Mouse (Mus musculus) right cerebral cortex, adult 2 months (tissue): ENCODE measurements around the gene Ptprd.
"Not testable (repeated sequence)": the region's sequence is repeated elsewhere in the genome, so short reads cannot be mapped to it uniquely, and the experiment has no call there.

Experiments used
- DNase-seq, 2 experiments: peaks; one replicate each; pipeline ENCODE4 v3.0.0; 2021 to 2022; ENCODE audit warnings: low spot score in 2 of 2

The Ptprd gene

DNA sequence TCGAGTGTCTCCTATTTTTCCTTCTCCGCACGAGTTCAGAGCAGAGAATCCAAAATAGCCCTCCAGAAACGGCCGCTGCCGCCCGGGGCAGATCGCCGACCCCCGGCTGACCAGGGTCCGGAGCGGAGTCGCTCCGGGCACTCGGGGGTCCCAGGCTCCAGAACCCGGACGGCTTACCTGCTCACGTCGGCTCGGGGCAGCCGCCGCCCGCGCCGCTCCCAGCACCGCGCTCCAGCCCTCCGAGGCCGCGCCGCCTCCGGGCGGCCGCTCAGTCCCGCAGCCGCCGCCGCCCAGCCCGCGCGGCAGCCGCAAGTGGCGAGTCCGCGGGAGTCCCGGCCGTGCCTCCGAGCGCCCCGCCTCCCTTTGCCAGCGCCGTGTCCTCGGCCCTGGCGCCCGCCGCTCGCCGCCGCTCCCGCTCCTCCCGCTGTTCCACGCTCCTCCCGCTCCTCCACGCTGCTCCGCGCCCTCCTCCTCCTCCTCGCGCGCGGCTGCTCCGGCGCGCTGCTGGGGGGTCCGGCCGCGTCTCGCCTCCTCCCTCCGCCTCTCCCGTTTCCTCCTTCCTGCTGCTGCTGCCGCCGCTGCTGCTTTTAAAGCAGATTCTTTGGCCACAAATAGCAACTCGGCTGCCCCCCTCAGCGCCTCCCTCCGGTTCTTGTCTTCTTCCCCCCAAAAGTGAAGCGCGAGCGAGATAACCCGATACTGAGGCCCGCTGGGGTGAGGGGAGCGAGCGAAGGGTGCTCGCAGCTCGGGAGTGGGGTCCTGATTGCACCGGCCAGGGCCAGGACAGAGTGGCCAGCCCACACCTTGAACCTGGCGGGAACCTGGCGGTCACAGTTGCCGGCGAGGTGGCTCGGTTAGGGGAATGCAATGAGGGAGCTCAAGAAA is 1762.1 kb downstream of the Ptprd start:
- peak; percentile 71 for DNase-seq

DNA sequence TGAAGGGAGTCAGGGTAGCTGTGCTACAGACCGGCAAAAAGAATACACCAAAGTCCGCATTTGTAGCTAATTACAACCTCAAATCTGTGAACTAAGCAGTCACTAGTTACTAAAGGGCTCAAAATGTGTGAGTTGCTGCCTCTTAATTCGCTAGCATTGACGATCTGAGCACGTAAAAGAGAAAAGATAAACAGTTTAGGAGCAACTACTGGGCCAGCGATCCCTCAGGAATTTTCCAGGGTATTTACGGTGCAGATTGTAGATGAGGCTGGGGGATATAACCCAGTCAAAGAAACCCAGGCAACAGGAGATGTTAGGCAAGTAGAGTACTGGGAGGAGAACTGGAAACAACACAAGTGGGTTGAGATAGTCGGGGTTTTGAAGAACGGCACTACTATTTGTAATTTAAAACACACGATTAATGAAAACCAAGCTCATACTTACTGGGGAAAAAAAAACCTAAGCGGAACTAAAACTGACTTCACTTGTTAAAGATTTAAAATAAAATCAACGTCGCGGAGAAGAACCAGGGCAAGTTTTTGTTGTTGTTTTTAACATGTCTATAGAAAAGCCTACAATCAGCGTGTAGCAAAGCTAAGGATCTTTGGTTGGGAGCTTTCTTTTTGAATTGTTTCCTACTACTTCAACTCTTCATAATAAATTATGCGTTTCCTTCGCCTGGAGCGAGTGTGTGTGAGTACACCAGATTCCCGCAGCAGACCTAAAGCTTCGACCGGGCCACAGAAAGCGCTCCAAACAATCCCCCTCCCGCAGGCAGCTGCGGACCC is 1762.9 kb downstream of the Ptprd start:
- DNase-seq: no peak

DNA sequence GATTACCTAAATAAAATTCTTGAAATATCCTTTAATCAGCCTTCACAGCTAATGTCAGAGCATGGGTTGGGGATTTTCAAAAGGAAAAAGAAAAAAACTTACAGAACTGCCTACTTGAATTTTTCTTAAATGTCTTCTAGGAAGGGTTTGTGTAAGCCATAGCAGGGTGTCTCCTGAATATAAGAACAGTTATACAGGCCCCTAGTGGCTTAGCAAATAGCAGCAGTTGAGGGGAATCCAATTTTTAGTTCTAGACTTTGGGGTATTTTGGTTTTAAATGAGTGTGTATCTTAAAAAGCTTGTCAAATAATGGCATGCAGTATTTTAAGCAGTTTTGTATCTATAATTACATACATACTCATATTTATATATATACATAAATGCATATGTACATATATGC is 1764.4 kb downstream of the Ptprd start:
- no peak for DNase-seq

DNA sequence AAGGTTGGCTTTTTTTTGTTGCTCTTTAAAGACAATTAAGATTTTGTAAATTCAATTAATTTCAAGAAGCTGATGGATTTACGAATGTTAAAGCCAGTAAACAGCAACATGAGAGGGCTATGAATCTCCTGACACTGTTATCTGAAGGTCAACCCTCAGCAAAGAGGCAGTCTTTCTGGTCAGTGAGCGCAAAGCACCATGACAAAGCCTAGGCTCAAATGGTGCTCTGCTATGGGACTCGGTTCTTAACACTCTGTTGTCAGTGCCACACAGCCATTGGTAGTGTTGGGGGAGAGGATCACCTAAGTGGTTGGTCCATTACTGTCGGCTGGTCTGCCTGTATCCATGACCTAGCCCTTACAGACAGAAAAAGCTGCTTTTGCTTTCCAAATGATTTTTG is 1767.0 kb downstream of the Ptprd start:
- no peak for DNase-seq

DNA sequence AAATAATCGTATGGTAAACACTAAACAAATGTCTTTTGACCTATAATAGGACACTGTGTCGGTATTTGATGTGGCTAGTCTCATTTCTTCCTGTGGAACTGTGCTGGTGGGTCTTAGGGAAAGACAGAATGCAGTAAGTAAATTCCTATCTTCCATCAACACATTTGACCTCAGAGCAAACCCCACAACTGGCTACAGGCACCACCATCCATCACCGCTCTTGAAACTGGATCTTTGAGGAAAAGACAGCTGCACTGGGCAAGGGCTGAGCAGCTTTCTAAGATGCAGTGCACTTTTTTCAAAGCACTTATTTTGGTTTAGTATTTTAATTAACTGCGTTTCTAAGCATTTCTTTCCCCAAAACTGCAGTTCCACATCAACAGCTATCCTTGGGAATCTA is 1768.2 kb downstream of the Ptprd start:
- DNase-seq: no peak

DNA sequence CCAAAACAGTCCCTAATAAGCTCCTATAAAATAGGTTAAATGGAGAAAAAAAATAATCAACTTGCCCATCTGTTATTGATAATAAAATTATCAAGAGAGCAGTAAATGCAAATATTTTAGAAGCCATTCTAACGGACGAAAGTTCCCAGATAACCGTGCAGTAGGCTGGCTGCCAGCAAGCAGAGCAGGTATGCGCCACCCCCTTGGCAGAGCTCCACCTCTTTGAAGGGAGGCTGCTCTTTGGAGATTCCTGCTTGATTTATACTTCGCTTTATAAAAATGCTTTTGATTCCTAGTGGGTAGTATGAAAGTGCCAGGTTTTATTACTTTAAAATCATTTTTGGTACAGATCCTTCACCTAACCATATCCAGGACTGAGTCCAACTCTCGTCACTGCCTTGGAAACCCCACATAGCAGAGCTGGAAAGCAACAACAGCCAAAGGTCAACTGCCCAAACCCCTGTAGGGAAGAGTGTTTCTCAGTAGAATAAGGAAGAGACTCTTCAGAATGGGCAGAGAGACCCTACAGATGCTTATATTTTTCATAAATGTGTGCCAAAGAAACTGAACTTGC is 1770.9 kb downstream of the Ptprd start:
- no peak for DNase-seq

DNA sequence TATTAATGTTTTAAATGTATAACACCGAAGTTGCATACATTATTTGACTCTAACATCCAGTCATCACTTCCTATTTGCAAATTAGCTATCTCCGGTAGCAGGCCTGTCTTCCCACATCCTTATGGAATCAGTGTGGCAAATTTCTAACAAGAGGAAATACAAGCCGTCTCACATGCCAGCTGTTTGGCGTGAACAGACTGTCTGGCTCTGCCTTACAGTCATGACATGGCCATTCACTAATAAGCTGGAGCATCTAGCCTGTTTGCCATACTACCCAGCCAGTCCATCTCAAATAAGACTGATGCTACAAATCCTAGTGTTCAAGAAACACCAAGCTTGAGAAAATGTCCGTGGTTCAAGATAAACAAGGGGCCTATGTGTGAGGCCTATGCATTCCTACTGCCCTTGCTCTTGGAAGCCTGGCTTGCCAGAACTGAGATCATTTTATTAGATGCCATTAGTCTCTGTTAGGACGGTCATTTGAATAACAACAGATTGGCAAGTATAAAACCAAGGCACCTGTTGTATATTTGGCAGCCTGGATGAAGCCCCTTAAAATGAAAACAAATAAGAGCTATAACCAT is 1773.2 kb downstream of the Ptprd start:
- DNase-seq: no peak

- no peak for DNase-seq
These were observed 1773.7 kb downstream of the Ptprd start for GRCm38 (mm10) chr4:76438068-76438467.

- DNase-seq: no peak
These were observed 1775.8 kb downstream of the Ptprd start for GRCm38 (mm10) chr4:76435920-76436319.

DNA sequence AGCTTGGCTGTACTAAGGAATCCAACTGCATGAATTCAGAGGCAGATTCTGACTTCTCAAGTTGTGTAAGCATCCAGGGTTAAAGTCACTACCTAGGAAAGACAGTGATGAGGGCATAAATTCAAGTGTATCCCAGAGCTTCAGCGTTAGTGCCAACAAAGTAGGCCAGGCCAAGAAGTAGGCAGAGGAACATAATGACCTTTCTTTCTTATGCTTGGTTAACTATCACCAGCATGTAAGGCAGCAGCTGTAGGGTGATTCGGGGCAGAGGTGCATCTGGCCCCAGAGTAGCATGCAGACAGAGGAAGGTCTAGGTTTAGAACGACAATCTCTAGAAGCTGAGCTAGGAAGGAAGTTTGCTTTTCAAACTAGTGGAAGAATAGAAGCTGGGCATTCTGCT is 1782.0 kb downstream of the Ptprd start:
- no peak for DNase-seq

- not testable (repeated sequence) for DNase-seq
These were observed 1784.7 kb downstream of the Ptprd start for GRCm38 (mm10) chr4:76427036-76427435.

DNA sequence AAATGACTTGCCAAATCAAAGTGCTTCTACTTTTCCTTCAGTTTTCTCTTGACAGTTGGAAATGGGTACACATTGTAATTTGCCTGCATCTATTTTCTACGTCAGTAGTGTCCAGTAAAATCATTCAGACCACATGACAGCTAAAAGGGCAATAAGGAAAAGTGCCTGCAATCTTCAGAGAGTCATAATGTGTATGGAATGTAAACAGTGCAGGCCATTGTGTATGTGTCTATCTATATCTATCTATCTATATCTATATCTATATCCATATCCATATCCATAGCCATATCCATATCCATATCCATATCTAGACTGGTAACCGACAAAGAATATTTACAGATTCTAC is 1786.6 kb downstream of the Ptprd start:
- DNase-seq: no peak

- DNase-seq: peak in 1 of 2 experiments; percentile 53
These were observed 1787.2 kb downstream of the Ptprd start for GRCm38 (mm10) chr4:76424324-76425229.

DNA sequence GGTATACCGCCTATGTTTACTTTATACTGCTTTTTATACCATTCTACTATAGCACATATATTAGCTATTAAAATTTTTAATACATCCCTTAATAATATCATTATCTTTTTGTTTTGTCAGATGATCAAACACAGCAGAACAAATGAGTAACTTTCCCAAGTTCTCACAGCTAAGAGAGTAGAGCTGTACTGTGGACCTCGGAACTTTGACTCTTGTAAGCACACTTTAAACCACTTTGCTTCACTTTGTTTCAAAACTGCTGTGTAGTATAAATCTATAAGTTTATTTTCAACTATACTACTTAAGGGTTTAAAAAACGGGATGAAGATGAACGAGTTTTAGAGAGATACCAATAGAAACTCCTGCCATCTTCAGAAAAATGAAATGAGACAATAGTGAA is 1789.6 kb downstream of the Ptprd start:
- no peak for DNase-seq

DNA sequence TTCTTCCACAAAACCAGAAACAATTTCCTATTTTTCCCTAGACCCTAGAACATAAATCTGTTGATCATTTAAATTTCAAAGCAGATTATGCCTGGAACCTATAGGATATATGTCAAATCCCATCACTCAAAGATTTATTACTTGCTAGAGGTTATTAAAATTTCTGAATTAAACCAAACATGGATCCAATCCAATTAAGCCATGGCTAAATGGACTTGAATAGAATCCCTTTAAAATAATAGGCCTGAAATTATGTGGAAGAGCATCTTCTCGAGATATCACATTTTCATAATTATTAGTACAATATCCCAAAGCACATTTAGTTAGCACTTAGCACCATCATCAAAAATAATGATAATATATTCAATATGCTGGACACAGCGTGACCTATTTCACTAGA is 1792.1 kb downstream of the Ptprd start:
- DNase-seq: no peak

DNA sequence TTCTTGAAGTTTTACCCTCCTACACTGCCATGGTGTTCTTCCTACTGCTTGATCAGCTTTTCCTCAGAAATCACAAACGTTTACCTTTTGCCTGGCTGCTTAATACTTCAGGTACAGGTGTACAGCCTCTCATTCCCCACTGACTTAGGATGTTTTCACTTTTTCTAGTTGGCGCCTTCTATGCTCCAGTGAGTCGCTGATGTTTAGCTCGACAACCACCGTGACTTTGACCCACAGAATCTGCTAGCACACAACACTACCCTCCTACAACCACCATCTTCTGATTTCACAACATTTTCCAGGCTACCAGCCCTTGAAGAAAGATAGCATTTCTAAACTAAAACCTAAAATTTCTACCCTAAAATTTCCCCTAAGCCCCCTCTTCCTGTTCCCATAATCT is 1794.1 kb downstream of the Ptprd start:
- DNase-seq: no peak

GRCm38 (mm10) chr4:76415624-76416023 is 1796.1 kb downstream of the Ptprd start:
- DNase-seq: no peak

DNA sequence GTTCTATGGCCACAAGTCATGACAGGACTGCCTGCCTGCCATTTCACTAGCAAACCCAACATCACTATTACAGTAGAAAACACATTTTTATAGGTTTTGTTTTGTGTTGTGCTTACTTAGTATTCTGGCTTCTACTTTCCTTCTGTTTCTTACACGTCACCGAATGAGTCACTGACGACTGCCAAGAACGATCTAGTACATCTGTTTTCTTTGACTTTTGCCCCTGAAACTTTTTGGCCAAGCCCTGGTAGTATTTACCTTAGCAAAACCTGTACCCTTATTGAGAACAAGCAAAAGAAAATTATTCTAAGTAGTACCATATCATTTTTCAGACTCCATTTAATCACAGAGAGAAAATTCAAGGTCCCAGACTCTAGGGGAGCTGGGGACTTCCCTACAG is 1797.2 kb downstream of the Ptprd start:
- DNase-seq: no peak

- no peak for DNase-seq
These were observed 1801.7 kb downstream of the Ptprd start for GRCm38 (mm10) chr4:76410053-76410452.

DNA sequence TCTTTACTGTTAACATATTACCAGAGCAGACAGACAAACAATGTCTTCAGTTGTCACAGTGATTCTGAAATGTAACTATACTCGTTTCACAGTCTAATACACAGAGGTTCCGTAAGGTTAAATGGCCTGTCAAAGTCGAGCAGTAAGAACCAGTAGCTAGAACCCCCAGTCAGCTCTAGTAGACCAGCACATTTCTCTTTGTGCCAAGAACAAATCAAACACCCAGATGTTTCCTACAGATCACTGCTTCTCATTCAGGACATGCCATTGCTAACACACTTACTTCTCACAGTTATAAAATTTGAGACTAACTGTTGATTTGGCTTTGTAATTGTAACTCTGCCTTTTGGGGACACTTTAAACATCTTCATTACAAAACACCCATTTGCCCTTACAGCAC is 1802.6 kb downstream of the Ptprd start:
- DNase-seq: no peak

DNA sequence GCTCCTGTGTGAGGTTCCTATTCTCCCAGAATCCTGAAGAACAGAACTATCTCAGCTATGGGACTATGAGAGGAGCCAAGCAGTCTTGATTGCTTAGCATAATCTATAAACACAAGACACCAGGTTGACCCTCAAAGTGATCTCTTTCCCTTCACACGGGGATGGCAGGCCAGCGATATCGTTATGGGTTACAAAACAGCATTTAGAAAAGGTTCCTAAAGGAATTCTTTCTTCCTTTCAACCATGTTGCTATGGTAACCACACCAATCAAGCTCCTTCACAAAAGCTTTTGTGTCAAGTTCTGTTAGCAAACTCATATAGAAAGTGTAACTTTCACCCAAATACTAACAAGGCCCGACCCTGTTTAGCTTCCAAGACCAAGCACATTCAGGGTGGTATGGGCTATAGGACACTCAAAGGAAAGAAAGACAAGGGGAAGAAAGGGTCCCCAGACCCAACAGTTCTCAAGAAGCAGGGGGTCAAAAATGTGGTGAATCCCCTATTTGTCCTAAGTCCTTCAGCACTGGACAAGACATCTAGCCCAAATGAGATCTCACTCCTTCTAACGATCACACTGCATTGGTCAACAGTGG is 1805.8 kb downstream of the Ptprd start:
- DNase-seq: no peak
